In genomic region chr17:8276680-8277079, GRCm38 (mm10) we compare ENCODE assay signal across 31 mouse cellular contexts. TPM values are rescaled to one million over a fixed set of nuclear protein-coding genes. Genes with fewer than 3 reads are reported as not detected.
DNase-seq lines count a peak whose midpoint lies in the region; ATAC-seq and TF ChIP-seq lines count a peak whose summit lies in the region.
"Had no signal": no experiment of that assay in that cellular context is flagged by ENCODE, and none has a peak within 500 bp of the region (broad histone marks: within the 10 kb centered on the region; RNA-seq: fewer than 3 reads in every experiment).

No protein-coding gene starts in this region.

- H3K9ac ChIP-seq in liver, embryonic 15.5 days = no peak overlapping the region
- peak overlapping the region; percentile 55 for H3K9ac ChIP-seq in MEL (ENCODE audit: control insufficient read depth, low read depth, low read length, poor library complexity, severe bottlenecking)
- H3K9ac ChIP-seq in hindbrain, embryonic 13.5 days = no peak overlapping the region
- H3K9ac ChIP-seq: embryonic facial prominence, embryonic 13.5 days; forebrain, embryonic 12.5 days; forebrain, embryonic 15.5 days; heart, embryonic 13.5 days; hindbrain, embryonic 15.5 days had no signal

- no peak overlapping the region for H3K4me3 ChIP-seq in liver, embryonic 15.5 days (replicated peaks)
- H3K4me3 ChIP-seq in MEL (ENCODE audit: control insufficient read depth in 1 of 2, insufficient read depth in 1 of 2, low read depth in 2 of 2, low read length in 2 of 2) = no peak overlapping the region
- no peak overlapping the region for H3K4me3 ChIP-seq in bone marrow macrophage, adult 2 months (ENCODE audit: insufficient read depth, low read length)
- no peak overlapping the region for H3K4me3 ChIP-seq in hindbrain, embryonic 13.5 days
- H3K4me3 ChIP-seq: embryonic facial prominence, embryonic 10.5 days; embryonic facial prominence, embryonic 13.5 days; erythroblast, embryonic 14.5 days; forebrain, embryonic 12.5 days; forebrain, embryonic 15.5 days; heart, embryonic 13.5 days; hindbrain, embryonic 15.5 days had no signal

- no peak for TF ChIP-seq RAD21 in MEL (IDR thresholded peaks at IDR 0.05; ENCODE audit: low read depth, low read length)

- WGBS in liver, embryonic 15.5 days (ENCODE audit: insufficient replicate concordance) = 45% methylated on average over 7 of the region's 7 CpGs
- 81% methylated on average over 7 of the region's 7 CpGs for WGBS in hindbrain, embryonic 13.5 days

- DNase-seq in liver (no peak), MEL (ENCODE audit: low read depth, low spot score) (peak; percentile 39)
- no peak for DNase-seq in gastrocnemius, postnatal 10 days
- DNase-seq: adrenal gland, adult 8-10 months; adrenal gland, postnatal 25 days; B cell, adult 2 months; cerebellum, adult 11 months; cerebellum, adult 2 months; cerebellum, adult 9-11 months; cerebellum, postnatal 25 days; embryo, embryonic 11 days; gastrocnemius, postnatal 36 days; heart, adult 11 months; heart, postnatal 14 days; heart, postnatal 4 days had no signal

- no peaks in the 10 kb centered on the region for H3K79me2 ChIP-seq in MEL (ENCODE audit: control insufficient read depth, insufficient read depth, low read length, poor library complexity)

- H3K27me3 ChIP-seq in liver, embryonic 15.5 days = no peaks in the 10 kb centered on the region
- H3K27me3 ChIP-seq in MEL (ENCODE audit: control insufficient read depth in 1 of 2, insufficient read depth in 2 of 2, low read length in 2 of 2) = peaks cover 0 to 8% of the 10 kb centered on the region in 2 experiments
- H3K27me3 ChIP-seq in hindbrain, embryonic 13.5 days = peaks cover 22% of the 10 kb centered on the region; the same call in 1 of the 2 replicates
- H3K27me3 ChIP-seq: CH12.LX; forebrain, embryonic 15.5 days; hindbrain, embryonic 15.5 days had no signal

- ATAC-seq in liver, embryonic 15.5 days (ENCODE audit: insufficient read depth) = no peak
- ATAC-seq in megakaryocyte, adult 5-6 weeks (ENCODE audit: poor library complexity, severe bottlenecking) = peak; percentile 63
- ATAC-seq in hindbrain, embryonic 13.5 days (ENCODE audit: low FRiP score) = no peak
- ATAC-seq: activated CD4-positive, CD25-positive, alpha-beta regulatory T cell, adult 4 months; forebrain, embryonic 15.5 days had no signal

- H3K27ac ChIP-seq in liver, embryonic 15.5 days (replicated peaks) = no peak overlapping the region
- no peak overlapping the region for H3K27ac ChIP-seq in MEL (ENCODE audit: control insufficient read depth, low read depth, low read length)
- 0 out of 2 replicates have a peak overlapping the region, but pooled peaks have one; percentile 17 for H3K27ac ChIP-seq in bone marrow macrophage, adult 2 months (ENCODE audit: insufficient read depth, low read depth, low read length)
- no peak overlapping the region for H3K27ac ChIP-seq in hindbrain, embryonic 13.5 days
- H3K27ac ChIP-seq: embryonic facial prominence, embryonic 10.5 days; embryonic facial prominence, embryonic 13.5 days; forebrain, embryonic 12.5 days; forebrain, embryonic 15.5 days; heart, embryonic 13.5 days; hindbrain, embryonic 15.5 days had no signal

- 0 out of 2 replicates have a peak overlapping the region, but pooled peaks have one; percentile 2 for H3K4me2 ChIP-seq in liver, embryonic 15.5 days
- no peak overlapping the region for H3K4me2 ChIP-seq in hindbrain, embryonic 13.5 days
- H3K4me2 ChIP-seq: embryonic facial prominence, embryonic 13.5 days; forebrain, embryonic 12.5 days; forebrain, embryonic 15.5 days; heart, embryonic 13.5 days; hindbrain, embryonic 15.5 days had no signal

- H3K4me1 ChIP-seq in liver, embryonic 15.5 days (replicated peaks) = peaks cover 28% of the 10 kb centered on the region
- no peaks in the 10 kb centered on the region for H3K4me1 ChIP-seq in MEL (ENCODE audit: control insufficient read depth in 1 of 2, insufficient read depth in 2 of 2, low read length in 2 of 2)
- H3K4me1 ChIP-seq in bone marrow macrophage, adult 2 months (ENCODE audit: control insufficient read depth, insufficient read depth, low read length) = peaks cover 28% of the 10 kb centered on the region
- H3K4me1 ChIP-seq in hindbrain, embryonic 13.5 days (replicated peaks) = no peaks in the 10 kb centered on the region
- H3K4me1 ChIP-seq: embryonic facial prominence, embryonic 13.5 days; forebrain, embryonic 12.5 days; forebrain, embryonic 15.5 days; hindbrain, embryonic 15.5 days had no signal

- no peaks in the 10 kb centered on the region for H3K9me3 ChIP-seq in liver, embryonic 15.5 days (replicated peaks)
- no peaks in the 10 kb centered on the region for H3K9me3 ChIP-seq in MEL (replicated peaks; ENCODE audit: insufficient read depth, low read length)
- H3K9me3 ChIP-seq in hindbrain, embryonic 13.5 days = no peaks in the 10 kb centered on the region
- H3K9me3 ChIP-seq: embryonic facial prominence, embryonic 10.5 days; embryonic facial prominence, embryonic 13.5 days; forebrain, embryonic 12.5 days; forebrain, embryonic 15.5 days; G1E; heart, embryonic 13.5 days; hindbrain, embryonic 15.5 days had no signal

- H3K36me3 ChIP-seq in liver, embryonic 15.5 days (replicated peaks) = no peaks in the 10 kb centered on the region
- no peaks in the 10 kb centered on the region for H3K36me3 ChIP-seq in MEL (ENCODE audit: control insufficient read depth in 1 of 2, insufficient read depth in 2 of 2, low read length in 2 of 2)
- no peaks in the 10 kb centered on the region for H3K36me3 ChIP-seq in hindbrain, embryonic 13.5 days
- H3K36me3 ChIP-seq: embryonic facial prominence, embryonic 10.5 days; embryonic facial prominence, embryonic 13.5 days; forebrain, embryonic 12.5 days; forebrain, embryonic 15.5 days; G1E; heart, embryonic 13.5 days; hindbrain, embryonic 15.5 days had no signal

- no peak for TF ChIP-seq POLR2A in MEL (IDR thresholded peaks at IDR 0.05; ENCODE audit: control insufficient read depth in 1 of 2, insufficient read depth in 1 of 2, low read depth in 1 of 2, low read length in 2 of 2, poor library complexity in 1 of 2)
- TF ChIP-seq POLR2A in bone marrow macrophage, adult 2 months (IDR thresholded peaks at IDR 0.05; ENCODE audit: borderline replicate concordance, low read depth, low read length) = no peak

- no peak for TF ChIP-seq CTCF in MEL (IDR thresholded peaks at IDR 0.05 in 2 of 3, conservative IDR thresholded peaks at IDR 0.05 in 1 of 3; ENCODE audit: control insufficient read depth in 1 of 3, insufficient read depth in 1 of 3, low read depth in 2 of 3, low read length in 3 of 3, poor library complexity in 1 of 3, severe bottlenecking in 1 of 3)
- no peak for TF ChIP-seq CTCF in bone marrow macrophage, adult 2 months (IDR thresholded peaks at IDR 0.05; ENCODE audit: low read depth, low read length)

- no peak for TF ChIP-seq EP300 in MEL (IDR thresholded peaks at IDR 0.05; ENCODE audit: low read depth in 1 of 2, low read length in 2 of 2)

TF ChIP-seq in MEL, 35 proteins besides CTCF, POLR2A, EP300 and RAD21:
- no peak for TF ChIP-seq POLR2AphosphoS2 (IDR thresholded peaks at IDR 0.05; ENCODE audit: low read length)
- TF ChIP-seq MAFK (IDR thresholded peaks at IDR 0.05; ENCODE audit: borderline replicate concordance, low read depth, low read length) = no peak
- TF ChIP-seq ZKSCAN1 (IDR thresholded peaks at IDR 0.05; ENCODE audit: low read depth, low read length) = no peak
- TF ChIP-seq POLR2AphosphoS5 (IDR thresholded peaks at IDR 0.05; ENCODE audit: borderline replicate concordance, low read depth, low read length) = no peak
- TF ChIP-seq TCF12 (IDR thresholded peaks at IDR 0.05; ENCODE audit: low read depth, low read length) = no peak
- no peak for TF ChIP-seq ELF1 (IDR thresholded peaks at IDR 0.05; ENCODE audit: low read depth, low read length)

RNA-seq across cellular contexts. Expression of gene Mpc1, which starts 6.0 kb away (rescaled TPM):
- 135 and 142 TPM in 2 replicates for polyA plus RNA-seq in liver, embryonic 15.5 days (2015; fragmentation: Nextera tagmentation; extraction: Ambion mirVana)
- total RNA-seq in MEL (2012; rRNA removed) = 89.6 and 105 TPM in 2 replicates
- 10 to 100 TPM in 1 of 2 experiments, not detected in 1; 56.2 TPM for polyA plus RNA-seq in MEL (2012; ENCODE audit: insufficient read depth in 1 of 2, insufficient read length in 2 of 2, low read depth in 1 of 2, low replicate concordance in 2 of 2, missing spikeins in 1 of 2)
- polyA plus RNA-seq in bone marrow macrophage, adult 2 months (2012; ENCODE audit: insufficient read depth, insufficient read length, missing spikeins) = 103 and 118 TPM in 2 replicates
- total RNA-seq in megakaryocyte, adult 5-6 weeks (2015) = 198 and 227 TPM in 2 replicates
- total RNA-seq in megakaryocyte, adult 5-6 weeks (2017) = 109 and 143 TPM in 2 replicates
- 241 and 254 TPM in 2 replicates for polyA plus RNA-seq in hindbrain, embryonic 13.5 days (2015; fragmentation: Nextera tagmentation; extraction: Ambion mirVana)
- total RNA-seq in gastrocnemius, postnatal 10 days (2021) = 100 to 1,000 TPM; 206 to 242 TPM

RNA-seq across cellular contexts. Expression of gene Sft2d1, which starts 34.2 kb away (rescaled TPM):
- 50.1 and 61.0 TPM in 2 replicates for polyA plus RNA-seq in liver, embryonic 15.5 days (2015; fragmentation: Nextera tagmentation; extraction: Ambion mirVana)
- total RNA-seq in MEL (2012; rRNA removed) = 87.9 and 88.0 TPM in 2 replicates
- 100 to 1,000 TPM in 1 of 2 experiments, not detected in 1; 101 TPM for polyA plus RNA-seq in MEL (2012; ENCODE audit: insufficient read depth in 1 of 2, insufficient read length in 2 of 2, low read depth in 1 of 2, low replicate concordance in 2 of 2, missing spikeins in 1 of 2)
- polyA plus RNA-seq in bone marrow macrophage, adult 2 months (2012; ENCODE audit: insufficient read depth, insufficient read length, missing spikeins) = 161 and 186 TPM in 2 replicates
- total RNA-seq in megakaryocyte, adult 5-6 weeks (2015) = 249 and 340 TPM in 2 replicates
- total RNA-seq in megakaryocyte, adult 5-6 weeks (2017) = 60.2 and 62.4 TPM in 2 replicates
- 151 and 154 TPM in 2 replicates for polyA plus RNA-seq in hindbrain, embryonic 13.5 days (2015; fragmentation: Nextera tagmentation; extraction: Ambion mirVana)
- total RNA-seq in gastrocnemius, postnatal 10 days (2021) = 10 to 100 TPM; 16.0 to 21.0 TPM

RNA-seq across cellular contexts. Expression of gene Ccr6, which starts 40.8 kb away (rescaled TPM):
- 0.09 TPM in 1 of 2 replicates, not detected in the other for polyA plus RNA-seq in liver, embryonic 15.5 days (2015; fragmentation: Nextera tagmentation; extraction: Ambion mirVana)
- total RNA-seq in MEL (2012; rRNA removed) = not detected in 2 replicates
- not detected for polyA plus RNA-seq in MEL (2012; ENCODE audit: insufficient read depth in 1 of 2, insufficient read length in 2 of 2, low read depth in 1 of 2, low replicate concordance in 2 of 2, missing spikeins in 1 of 2)
- polyA plus RNA-seq in bone marrow macrophage, adult 2 months (2012; ENCODE audit: insufficient read depth, insufficient read length, missing spikeins) = not detected in 2 replicates
- 0.47 TPM in 1 of 2 replicates, not detected in the other for total RNA-seq in megakaryocyte, adult 5-6 weeks (2015)
- 0.12 and 0.62 TPM in 2 replicates for total RNA-seq in megakaryocyte, adult 5-6 weeks (2017)
- polyA plus RNA-seq in hindbrain, embryonic 13.5 days (2015; fragmentation: Nextera tagmentation; extraction: Ambion mirVana) = not detected in 2 replicates
- total RNA-seq in gastrocnemius, postnatal 10 days (2021) = not detected
- total RNA-seq: adrenal gland, postnatal 25 days; G1E; gastrocnemius, adult 8-10 months; gastrocnemius, postnatal 36 days; heart, postnatal 14 days; heart, postnatal 4 days had no signal
- polyA plus RNA-seq: cerebellum, adult 2 months; embryonic facial prominence, embryonic 10.5 days; embryonic facial prominence, embryonic 13.5 days; erythroblast, embryonic 14.5 days; forebrain, embryonic 12.5 days; forebrain, embryonic 15.5 days; G1E; heart, embryonic 13.5 days; hindbrain, embryonic 11.5 days; hindbrain, embryonic 15.5 days had no signal
